Mouse (Mus musculus) embryonic facial prominence, embryonic 10.5 days (tissue): Measurements from ENCODE around the gene Spint1. TPM values are rescaled to one million over a fixed set of nuclear protein-coding genes. Genes with fewer than 3 reads are reported as not detected.
A peak's percentile ranks its signal among the peaks of the same experiment; 100 is the strongest.

ENCODE experiments used
- DNase-seq: peaks from one replicate; pipeline ENCODE4 v3.0.0-alpha.2; 2017; ENCODE audit warnings: low spot score
- H3K27ac ChIP-seq: fragments of 300-500 bp; sonication (generic); replicated peaks from 2 replicates; pipeline ENCODE4 v1.5.1; 2016; ENCODE audit warnings: mild to moderate bottlenecking
- H3K27me3 ChIP-seq: fragments of 300-500 bp; sonication (generic); replicated peaks from 2 replicates; pipeline ENCODE4 v1.6.1; 2016; ENCODE audit warnings: low read depth, mild to moderate bottlenecking; ENCODE audit not compliant: poor library complexity, severe bottlenecking
- H3K36me3 ChIP-seq: fragments of 300-500 bp; sonication (generic); replicated peaks from 2 replicates; pipeline ENCODE4 v1.6.1; 2016; ENCODE audit warnings: mild to moderate bottlenecking, moderate library complexity
- H3K4me1 ChIP-seq: fragments of 300-500 bp; sonication (generic); 2 replicates; pipeline ENCODE4 v1.6.1; 2016
- H3K4me3 ChIP-seq: fragments of 300-500 bp; sonication (generic); 2 replicates; pipeline ENCODE4 v1.5.1; 2016; ENCODE audit warnings: mild to moderate bottlenecking, moderate library complexity
- H3K9me3 ChIP-seq: fragments of 300-500 bp; sonication (generic); 2 replicates; pipeline ENCODE4 v1.6.1; 2016; ENCODE audit warnings: mild to moderate bottlenecking
- WGBS: fragments of 180-500 bp; shearing (Covaris S2); methylation state at CpG from one replicate; pipeline ENCODE4 v1.1.7; 2016; 5-methylcytosine and 5-hydroxymethylcytosine counted together
- polyA plus RNA-seq: library from polyadenylated mRNA; unstranded; fragments of >200 nt; fragmentation: Nextera tagmentation; extraction: Ambion mirVana; gene quantifications from 2 replicates; pipeline ENCODE4 v1.2.1, GENCODE M21; 2016

Gene Spint1
- polyA plus RNA-seq, 1 experiment from 2014 or later: 11.1 TPM

DNA sequence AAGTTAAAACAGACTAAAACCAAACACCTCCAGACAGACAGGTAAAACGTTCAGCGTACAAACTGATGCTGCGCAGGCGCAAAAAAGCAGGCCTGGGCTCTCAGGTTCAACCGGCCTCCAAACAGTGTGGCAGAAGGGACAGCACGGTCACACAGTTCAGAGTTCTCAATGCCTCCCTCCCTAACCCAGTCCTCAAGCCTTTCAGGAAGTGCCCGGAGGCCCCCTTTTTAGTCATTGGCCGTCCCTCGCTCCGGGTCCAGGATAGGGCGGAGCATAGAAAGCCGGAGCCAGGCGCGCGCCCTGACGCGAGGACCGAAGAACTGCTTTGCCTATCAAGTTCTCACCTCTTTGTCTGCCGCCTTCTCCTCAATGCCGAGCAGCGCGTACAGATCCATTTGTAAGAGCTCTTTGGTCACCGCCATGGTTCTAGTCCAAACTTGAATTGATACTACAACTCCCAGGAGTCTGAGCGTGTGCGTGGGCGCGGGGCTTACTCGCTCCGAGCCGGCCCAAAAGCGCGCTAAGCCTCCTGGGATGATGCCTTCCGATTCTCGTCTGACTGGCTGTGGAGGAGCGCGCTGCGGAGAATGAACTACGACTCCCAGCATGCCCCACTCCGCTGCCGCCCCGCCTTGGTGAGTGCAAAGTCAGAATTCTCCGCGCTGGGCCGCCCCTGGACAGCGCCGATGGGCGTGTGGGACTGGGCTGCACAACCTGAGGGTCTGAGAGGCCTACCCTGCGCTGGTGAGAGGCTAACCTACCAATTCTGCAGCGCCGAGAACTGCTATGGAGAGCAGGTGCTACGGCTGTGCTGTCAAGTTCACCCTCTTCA is 28.6 kb upstream of the Spint1 start, which contains the start of the genes Zfyve19 and Dnajc17:
Zfyve19 (plus strand) TSS at position 274 of the 832 bp plus-strand sequence.
Dnajc17 (minus strand) TSS at position 452 of the 832 bp plus-strand sequence.
- H3K27me3 ChIP-seq: no peaks in the 10 kb centered on the region
- peak; percentile 97 for DNase-seq
- WGBS: under 1% methylated on average over 51 of the region's 51 CpGs
- H3K4me3 ChIP-seq: peak within 1 kb of the TSS; percentile 68
- no peaks in the 10 kb centered on the region for H3K9me3 ChIP-seq
- H3K4me1 ChIP-seq: peaks cover 19% of the 10 kb centered on the region
- H3K36me3 ChIP-seq: peaks cover 34% of the 10 kb centered on the region
- peak within 1 kb of the TSS; percentile 90 for H3K27ac ChIP-seq

DNA sequence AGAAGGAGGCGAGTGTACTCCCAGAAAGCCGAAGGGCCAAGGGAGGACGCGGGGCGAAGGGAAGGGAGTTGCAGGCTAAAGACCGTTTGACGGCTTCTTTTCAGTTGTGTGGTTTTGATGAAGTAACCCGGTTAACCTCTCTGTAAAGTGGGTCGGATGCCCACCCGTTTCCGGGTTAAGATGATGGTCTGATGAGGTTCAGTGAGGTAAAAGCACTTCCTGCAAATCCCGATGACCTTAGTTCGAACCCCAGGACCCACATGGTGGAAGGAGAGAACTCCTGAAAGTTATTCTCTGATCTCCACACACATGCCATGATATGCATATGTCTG is 28.0 kb upstream of the Spint1 start:
- Histone ChIP-seq H3K9me3 (no peaks in the 10 kb centered on the region), H3K36me3 (peaks cover 39% of the 10 kb centered on the region), H3K27ac (peak overlapping the region; percentile 90), H3K27me3 (no peaks in the 10 kb centered on the region), H3K4me1 (peaks cover 19% of the 10 kb centered on the region), H3K4me3 (peak overlapping the region; percentile 68)
- DNase-seq: no peak
- WGBS: 1% methylated on average over 13 of the region's 13 CpGs

GRCm38 (mm10) chr2:119229775-119230704 is 7.1 kb upstream of the Spint1 start, which contains the start of gene Ppp1r14d:
Ppp1r14d (minus strand) TSS chr2:119229906.
- Histone ChIP-seq H3K36me3 (no peaks in the 10 kb centered on the region), H3K27me3 (peaks cover 14% of the 10 kb centered on the region), H3K27ac (no peak within 1 kb of the TSS), H3K4me3 (no peak within 1 kb of the TSS), H3K4me1 (peaks cover 13% of the 10 kb centered on the region; the same call in 1 of the 2 replicates), H3K9me3 (no peaks in the 10 kb centered on the region)
- 68% methylated on average over 6 of the region's 6 CpGs for WGBS
- DNase-seq: no peak

GRCm38 (mm10) chr2:119236682-119237209 is 416 bp upstream of the Spint1 start:
- WGBS: 5% methylated on average over 25 of the region's 25 CpGs
- Histone ChIP-seq H3K27me3 (peaks cover 77% of the 10 kb centered on the region), H3K27ac (peak overlapping the region; percentile 78; the same call in 1 of the 2 replicates)

GRCm38 (mm10) chr2:119237871-119238220 is 684 bp downstream of the Spint1 start:
- Histone ChIP-seq H3K4me3 (peak overlapping the region; percentile 61), H3K36me3 (no peaks in the 10 kb centered on the region), H3K27ac (peak overlapping the region; percentile 78), H3K4me1 (peaks cover 15% of the 10 kb centered on the region), H3K9me3 (no peaks in the 10 kb centered on the region), H3K27me3 (peaks cover 77% of the 10 kb centered on the region)
- peak; percentile 53 for DNase-seq
- 1% methylated on average over 31 of the region's 31 CpGs for WGBS

More at GRCm38 (mm10) chr2:119236682-119237209, 416 bp upstream of the Spint1 start:
- no peak for DNase-seq
- H3K4me1 ChIP-seq: peaks cover 15% of the 10 kb centered on the region
- H3K36me3 ChIP-seq: no peaks in the 10 kb centered on the region
- H3K9me3 ChIP-seq: no peaks in the 10 kb centered on the region
- H3K4me3 ChIP-seq: peak overlapping the region; percentile 61

- Histone ChIP-seq H3K4me1 (peaks cover 15% of the 10 kb centered on the region), H3K36me3 (no peaks in the 10 kb centered on the region), H3K4me3 (peak overlapping the region; percentile 61; the same call in 1 of the 2 replicates), H3K9me3 (no peaks in the 10 kb centered on the region), H3K27me3 (peaks cover 76% of the 10 kb centered on the region), H3K27ac (no peak overlapping the region)
- DNase-seq: no peak
- WGBS: 60% methylated on average over 2 of the region's 2 CpGs
Observed at GRCm38 (mm10) chr2:119238671-119239070, 1.5 kb downstream of the Spint1 start.

DNA sequence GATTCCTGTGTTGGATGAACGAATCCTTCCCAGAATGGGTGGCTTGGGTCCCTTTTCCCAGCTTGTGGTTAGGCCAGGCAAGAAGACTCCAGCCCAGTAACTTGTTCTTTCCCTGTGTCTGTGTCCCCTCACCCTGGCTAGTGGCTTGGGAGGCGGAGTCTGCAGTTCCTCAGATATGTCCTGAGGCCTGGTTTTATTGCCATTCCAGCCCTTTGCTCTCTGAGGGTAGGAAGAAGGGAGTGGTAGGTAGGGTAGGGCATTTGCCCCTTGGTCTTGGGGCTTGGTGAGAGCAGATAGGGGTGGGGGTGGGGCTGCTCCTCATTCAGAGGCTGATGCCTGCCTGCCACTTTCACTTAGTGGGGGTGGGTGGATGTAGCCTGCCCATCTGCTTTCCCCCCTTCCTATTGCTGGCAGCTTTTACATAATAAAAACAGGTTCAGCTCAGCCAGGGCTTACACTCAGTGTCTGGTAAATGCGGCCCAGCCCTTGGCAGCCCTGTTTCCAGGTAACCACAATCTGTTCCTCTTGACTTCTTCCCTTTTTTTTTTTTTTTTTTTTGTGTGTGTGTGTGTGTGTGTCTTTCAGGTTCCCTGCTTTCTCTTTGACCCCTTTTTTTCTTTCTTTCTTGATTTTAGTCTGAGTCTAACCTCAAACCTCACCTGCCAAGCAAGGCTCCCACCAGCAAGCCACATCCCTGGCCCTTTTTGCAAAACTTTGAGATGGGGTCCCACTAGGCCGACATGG is 3.1 kb downstream of the Spint1 start:
- 62% methylated on average over 4 of the region's 4 CpGs for WGBS
- Histone ChIP-seq H3K27me3 (peaks cover 61% of the 10 kb centered on the region), H3K4me3 (no peak overlapping the region), H3K4me1 (peaks cover 15% of the 10 kb centered on the region), H3K36me3 (no peaks in the 10 kb centered on the region), H3K9me3 (no peaks in the 10 kb centered on the region), H3K27ac (no peak overlapping the region)
- DNase-seq: no peak

DNA sequence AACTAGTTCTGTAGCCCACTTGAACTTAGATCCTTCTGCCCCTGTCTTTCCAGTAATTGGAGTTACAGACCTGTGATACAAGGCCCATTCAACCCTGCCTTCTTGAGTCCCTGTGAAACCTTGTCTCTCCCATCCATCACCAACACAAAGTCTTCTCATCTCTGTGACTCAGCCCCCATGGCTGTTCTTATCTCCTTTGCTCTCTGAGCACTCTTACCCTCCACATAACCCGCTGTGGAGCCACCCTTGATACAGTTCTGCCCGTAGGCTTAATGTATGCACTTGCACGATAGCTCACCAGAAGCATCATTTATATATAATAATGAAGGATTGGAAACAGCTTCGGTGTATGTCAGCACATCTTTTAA is 3.6 kb downstream of the Spint1 start:
- H3K27ac ChIP-seq: no peak overlapping the region
- H3K4me3 ChIP-seq: no peak overlapping the region
- DNase-seq: no peak
- 89% methylated on average over 4 of the region's 4 CpGs for WGBS
- no peaks in the 10 kb centered on the region for H3K9me3 ChIP-seq
- H3K36me3 ChIP-seq: no peaks in the 10 kb centered on the region
- peaks cover 15% of the 10 kb centered on the region for H3K4me1 ChIP-seq
- peaks cover 55% of the 10 kb centered on the region for H3K27me3 ChIP-seq

- H3K27me3 ChIP-seq: peaks cover 38% of the 10 kb centered on the region
- no peak for DNase-seq
- H3K36me3 ChIP-seq: 0 out of 2 replicates have a peak, but pooled peaks cover 4% of the 10 kb centered on the region
- H3K4me1 ChIP-seq: peaks cover 6% of the 10 kb centered on the region
- H3K4me3 ChIP-seq: no peak overlapping the region
- no peak overlapping the region for H3K27ac ChIP-seq
- 78% methylated on average over 9 of the region's 9 CpGs for WGBS
- H3K9me3 ChIP-seq: no peaks in the 10 kb centered on the region
Observed at GRCm38 (mm10) chr2:119242548-119242947, 5.4 kb downstream of the Spint1 start.

GRCm38 (mm10) chr2:119245246-119245645 is 8.1 kb downstream of the Spint1 start:
- Histone ChIP-seq H3K4me1 (0 out of 2 replicates have a peak, but pooled peaks cover 6% of the 10 kb centered on the region), H3K4me3 (no peak overlapping the region), H3K36me3 (0 out of 2 replicates have a peak, but pooled peaks cover 4% of the 10 kb centered on the region), H3K27ac (no peak overlapping the region), H3K9me3 (no peaks in the 10 kb centered on the region), H3K27me3 (peaks cover 11% of the 10 kb centered on the region)
- DNase-seq: no peak
- 86% methylated on average over 7 of the region's 7 CpGs for WGBS

GRCm38 (mm10) chr2:119247904-119248303 is 10.7 kb downstream of the Spint1 start:
- DNase-seq: no peak
- Histone ChIP-seq H3K4me1 (peaks cover 12% of the 10 kb centered on the region), H3K9me3 (no peaks in the 10 kb centered on the region), H3K4me3 (no peak overlapping the region), H3K36me3 (0 out of 2 replicates have a peak, but pooled peaks cover 4% of the 10 kb centered on the region), H3K27me3 (no peaks in the 10 kb centered on the region), H3K27ac (no peak overlapping the region)
- WGBS: 86% methylated on average over 9 of the region's 9 CpGs
